Mouse (Mus musculus) kidney, postnatal 4 days (tissue): ENCODE data around the gene Tnfrsf25.

ENCODE experiments used
- DNase-seq, 2 experiments: peaks; one replicate each; pipeline ENCODE4 v3.0.0; 2021; ENCODE audit warnings: mixed read lengths in 2 of 2

Gene Tnfrsf25

DNA sequence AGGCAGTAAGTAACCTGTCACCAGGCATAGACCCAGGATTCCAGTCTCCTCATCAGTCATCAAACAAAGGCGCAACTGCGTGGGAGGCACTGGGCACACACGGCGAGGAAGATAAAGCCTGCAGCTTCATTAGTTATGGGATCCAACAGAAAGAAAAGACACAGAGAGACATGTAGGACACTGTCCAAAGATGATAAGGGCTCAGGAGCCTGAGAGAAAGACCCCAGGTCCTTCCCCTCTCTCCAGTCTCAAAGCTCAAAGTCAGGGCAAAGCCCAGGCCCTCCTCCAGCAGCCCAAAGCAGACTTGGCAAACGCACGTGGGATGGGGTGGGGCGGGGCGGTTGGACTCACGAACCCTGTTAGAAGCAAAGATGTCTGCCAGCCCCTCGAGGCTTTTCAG lies 29.7 kb downstream of the Tnfrsf25 start:
- DNase-seq, result peak in 1 of 2 experiments; percentile 16

DNA sequence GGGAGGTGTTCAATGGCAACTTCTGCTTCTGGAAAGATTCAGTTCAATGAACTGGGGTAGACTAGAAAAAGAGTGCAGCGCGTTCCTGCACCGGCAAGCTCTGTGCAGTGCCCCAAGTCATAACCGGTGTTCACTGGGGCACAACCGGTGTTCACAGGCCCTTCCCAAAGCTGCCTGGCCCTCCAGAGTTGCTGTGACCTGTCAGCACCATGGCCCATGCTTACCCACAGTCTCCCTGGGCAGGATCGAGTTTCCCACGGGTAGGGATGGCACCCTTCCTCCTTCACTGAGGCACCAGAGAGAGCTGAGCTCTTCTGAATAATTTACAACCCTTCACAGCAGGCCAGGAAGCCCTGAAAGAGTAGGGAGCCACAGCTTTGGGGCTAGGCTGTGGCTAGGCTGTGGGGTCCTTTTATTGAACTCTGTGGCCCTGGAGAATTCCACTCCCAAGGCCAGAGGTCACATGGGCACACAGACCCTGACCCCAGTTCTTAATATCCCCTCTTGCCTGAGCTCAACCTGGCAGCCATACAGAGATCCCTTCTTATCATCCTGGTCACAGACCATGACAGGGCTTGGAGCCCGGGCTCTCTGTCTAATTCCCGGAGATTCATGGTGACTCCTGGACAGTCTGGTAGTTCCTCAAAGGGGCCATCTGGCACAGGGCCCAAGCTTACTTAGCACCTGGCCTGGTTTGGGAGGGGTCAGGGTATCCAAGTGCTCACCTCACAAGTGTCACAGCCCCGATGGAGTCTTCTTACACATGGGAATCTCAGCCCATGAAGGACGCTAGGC lies 30.5 kb downstream of the Tnfrsf25 start:
- peak in 1 of 2 experiments; percentile 69 for DNase-seq

- peak in 1 of 2 experiments; percentile 1 for DNase-seq
Measured at GRCm38 (mm10) chr4:152150546-152150945, 34.8 kb downstream of the Tnfrsf25 start.

DNA sequence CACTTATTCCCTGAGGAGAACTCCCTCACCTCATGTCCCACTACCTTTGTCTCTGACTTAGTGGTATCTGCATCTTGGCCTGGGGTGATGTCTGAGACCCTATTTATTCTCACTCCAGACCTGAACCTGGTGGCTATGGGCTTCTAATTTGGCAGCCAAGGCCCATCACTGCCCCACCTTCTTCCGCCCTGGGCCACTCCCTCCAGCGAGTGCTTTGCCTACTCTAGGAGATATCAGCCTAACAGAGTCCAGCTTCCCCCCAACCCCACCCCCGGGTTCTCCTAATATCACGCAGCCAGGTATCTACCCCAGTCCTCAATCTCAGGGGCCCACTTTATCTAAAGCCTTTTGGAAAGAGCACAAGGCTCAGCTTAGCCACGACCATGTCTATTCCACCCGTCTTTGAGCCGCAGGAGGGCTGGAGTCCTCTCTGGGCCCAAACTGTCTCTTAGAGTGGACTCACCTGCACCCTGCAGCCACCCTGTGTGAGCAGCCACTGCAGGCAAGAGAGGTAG lies 35.8 kb downstream of the Tnfrsf25 start:
- DNase-seq, result no peak

GRCm38 (mm10) chr4:152151966-152152544 lies 36.3 kb downstream of the Tnfrsf25 start, which contains the start of gene Espn:
Espn (minus strand) TSS chr4:152152371.
- DNase-seq, result peak; percentile 84 to 89

- DNase-seq, result peak; percentile 94 to 95
Measured at GRCm38 (mm10) chr4:152153771-152154177, 38.0 kb downstream of the Tnfrsf25 start.

DNA sequence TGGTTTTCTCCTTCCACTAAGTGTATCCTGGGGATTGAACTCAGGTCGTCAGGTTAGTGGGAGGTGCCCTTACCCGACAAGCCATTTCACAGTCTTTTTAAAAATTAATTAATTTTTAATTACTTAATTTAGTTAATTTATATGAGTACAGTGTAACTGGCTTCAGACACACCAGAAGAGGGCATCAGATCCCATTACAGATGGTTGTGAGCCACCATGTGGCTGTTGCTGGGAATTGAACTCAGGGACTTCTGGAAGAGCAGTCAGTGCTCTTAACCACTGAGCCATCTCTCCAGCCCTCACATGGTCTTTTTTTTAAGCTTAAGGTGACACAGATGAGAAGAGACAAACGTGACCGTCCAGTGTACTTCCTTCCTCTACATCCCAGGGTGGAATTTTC lies 39.3 kb downstream of the Tnfrsf25 start:
- peak in 1 of 2 experiments; percentile 1 for DNase-seq

DNA sequence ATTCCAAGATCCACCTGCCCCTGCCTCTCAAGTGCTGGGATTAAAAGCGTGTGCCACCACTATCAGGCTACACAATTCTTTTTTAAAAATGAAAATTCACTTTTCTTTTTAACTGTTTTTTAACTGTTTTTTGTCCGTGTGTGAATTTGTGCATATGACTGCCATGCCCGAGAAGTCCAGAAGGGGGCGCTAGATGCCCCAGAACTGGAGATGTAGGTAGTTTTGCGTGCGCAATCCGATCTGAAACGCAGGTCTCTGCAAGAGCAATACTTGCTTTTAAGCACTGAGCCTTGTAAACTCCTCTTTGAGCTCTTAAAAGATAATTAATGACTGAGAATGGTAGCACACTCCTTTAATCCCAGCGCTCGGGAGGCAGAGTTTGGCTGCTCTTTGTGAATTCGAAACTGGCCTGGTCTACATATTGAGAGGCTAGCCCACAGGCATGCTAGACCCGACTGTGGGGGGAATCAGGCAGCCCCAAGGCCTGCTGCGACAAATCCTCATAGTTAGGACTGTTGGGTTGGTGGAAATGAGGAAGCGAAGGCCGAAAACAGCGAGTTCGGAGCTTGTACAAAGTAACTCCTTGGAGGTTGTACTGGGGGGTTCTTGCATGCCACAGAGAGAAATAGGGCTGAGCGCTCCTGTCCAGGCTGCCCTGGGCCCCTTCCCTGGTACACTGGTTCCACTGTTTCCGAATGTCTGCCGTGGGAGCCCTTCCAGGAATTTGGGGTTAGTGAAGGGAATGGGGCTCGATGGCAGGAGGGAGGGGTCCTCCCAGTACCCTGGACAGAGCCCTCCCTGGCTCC lies 42.2 kb downstream of the Tnfrsf25 start:
- DNase-seq, result peak; percentile 63 to 72

- peak in 1 of 2 experiments; percentile 49 for DNase-seq
Measured at GRCm38 (mm10) chr4:152158585-152159284, 43.0 kb downstream of the Tnfrsf25 start, which contains the start of gene Hes2. Hes2 (plus strand) TSS chr4:152158867.

- DNase-seq, result peak in 1 of 2 experiments; percentile 53
Measured at GRCm38 (mm10) chr4:152159285-152159678, 43.5 kb downstream of the Tnfrsf25 start.

DNA sequence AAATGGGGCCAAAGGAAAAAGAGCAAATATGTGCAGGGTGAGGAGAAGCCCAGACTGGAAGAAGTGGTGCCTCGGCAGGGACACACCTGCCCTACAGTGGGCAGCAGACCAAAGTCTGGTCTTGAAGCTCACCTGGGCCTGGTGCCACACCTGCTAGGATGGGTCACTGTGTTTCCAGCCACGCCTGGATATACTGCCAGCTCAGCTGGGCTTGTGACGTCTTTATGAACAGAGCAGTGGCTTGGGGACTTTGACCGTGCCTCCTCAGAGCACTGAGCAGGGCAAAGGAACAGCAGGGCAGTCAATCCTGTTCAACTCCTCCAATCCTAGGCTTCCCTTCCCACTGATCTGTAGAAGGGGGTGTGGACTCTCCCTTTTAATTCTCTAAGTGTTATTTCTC lies 45.0 kb downstream of the Tnfrsf25 start:
- DNase-seq, result peak in 1 of 2 experiments; percentile 55

GRCm38 (mm10) chr4:152161601-152162000 lies 45.9 kb downstream of the Tnfrsf25 start:
- no peak for DNase-seq

- no peak for DNase-seq
Measured at GRCm38 (mm10) chr4:152162748-152163147, 47.0 kb downstream of the Tnfrsf25 start.

DNA sequence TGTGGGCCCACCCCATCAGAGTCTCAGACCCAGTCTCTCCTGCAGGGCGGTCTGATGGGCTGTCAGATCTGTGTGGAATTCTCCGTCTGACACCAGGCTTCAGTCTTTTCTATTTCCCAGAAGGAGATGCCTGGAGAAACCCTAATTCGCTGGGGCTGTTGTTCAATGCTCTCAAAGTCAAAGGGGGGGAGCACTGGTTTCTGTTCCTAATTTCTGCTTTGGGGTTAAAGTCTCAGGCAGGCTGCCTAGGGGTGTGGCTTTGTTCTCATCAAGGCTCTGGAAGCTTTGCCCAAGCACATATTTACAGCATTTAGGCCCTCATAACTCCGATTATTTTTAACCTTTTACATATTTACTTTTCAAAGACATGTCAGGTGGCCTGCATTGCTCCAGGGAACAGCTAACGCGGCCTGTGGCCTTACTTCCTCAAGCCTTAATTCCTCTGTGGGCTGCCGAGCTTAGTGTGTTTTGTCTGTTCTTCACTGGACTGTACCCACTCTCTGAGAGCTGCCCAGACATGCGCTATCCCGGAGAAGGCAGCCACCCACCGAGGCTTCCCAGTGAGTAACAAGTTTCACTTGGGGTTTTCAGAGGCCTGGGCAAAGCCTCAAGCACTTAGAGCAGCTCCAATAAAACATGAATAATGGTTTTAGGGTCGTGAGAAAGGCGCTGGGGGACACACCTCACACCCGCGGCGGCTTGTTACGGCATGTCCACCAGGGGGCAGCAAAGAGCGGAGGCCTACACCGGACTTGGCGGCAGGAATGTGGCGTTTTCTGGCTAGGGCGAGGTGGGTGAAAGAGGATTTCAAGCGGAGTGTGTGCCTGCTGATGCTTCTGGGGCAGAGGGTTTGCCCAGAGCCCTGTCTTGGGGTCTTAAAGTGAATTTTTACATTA lies 49.5 kb downstream of the Tnfrsf25 start:
- peak; percentile 89 for DNase-seq

GRCm38 (mm10) chr4:152168052-152168451 lies 52.3 kb downstream of the Tnfrsf25 start:
- DNase-seq, result no peak

GRCm38 (mm10) chr4:152169103-152169502 lies 53.4 kb downstream of the Tnfrsf25 start:
- DNase-seq, result no peak
